Mouse (Mus musculus): Measurements from ENCODE around the gene Tmc6. TPM values are rescaled to one million over a fixed set of nuclear protein-coding genes. Genes with fewer than 3 reads are reported as not detected.
"Not testable (repeated sequence)": the region's sequence is repeated elsewhere in the genome, so short reads cannot be mapped to it uniquely, and the experiment has no call there.

Gene Tmc6
- total RNA-seq, 1 experiment from 2014 or later, result 35.7 TPM

GRCm38 (mm10) chr11:117813867-117814266 lies 31.9 kb upstream of the Tmc6 start:
- DNase-seq, result no peak

GRCm38 (mm10) chr11:117810401-117811046 lies 28.5 kb upstream of the Tmc6 start:
- peak; percentile 96 for DNase-seq

GRCm38 (mm10) chr11:117809407-117810311 lies 27.7 kb upstream of the Tmc6 start, which contains the start of the genes Gm20708 and Syngr2:
Gm20708 (plus strand) TSS chr11:117809668.
Syngr2 (plus strand) TSS chr11:117809668.
- peak; percentile 83 for DNase-seq

GRCm38 (mm10) chr11:117806781-117807180 lies 24.8 kb upstream of the Tmc6 start:
- DNase-seq, result no peak

- DNase-seq, result no peak
These were observed 21.2 kb upstream of the Tmc6 start for GRCm38 (mm10) chr11:117803166-117803688.

- DNase-seq, result no peak
These were observed 19.7 kb upstream of the Tmc6 start for GRCm38 (mm10) chr11:117801650-117802049.

- no peak for DNase-seq
These were observed 18.0 kb upstream of the Tmc6 start for GRCm38 (mm10) chr11:117800038-117800437.

- no peak for DNase-seq
These were observed 17.2 kb upstream of the Tmc6 start for GRCm38 (mm10) chr11:117799174-117799573.

- no peak for DNase-seq
These were observed 16.2 kb upstream of the Tmc6 start for GRCm38 (mm10) chr11:117798160-117798541.

GRCm38 (mm10) chr11:117797511-117798159 lies 15.6 kb upstream of the Tmc6 start, which contains the start of gene 6030468B19Rik:
6030468B19Rik (plus strand) TSS chr11:117797660.
- DNase-seq, result no peak

GRCm38 (mm10) chr11:117796954-117797353 lies 15.0 kb upstream of the Tmc6 start:
- DNase-seq, result no peak

GRCm38 (mm10) chr11:117794035-117794551 lies 12.1 kb upstream of the Tmc6 start:
- no peak for DNase-seq

- DNase-seq, result peak; percentile 68
These were observed 10.4 kb upstream of the Tmc6 start for GRCm38 (mm10) chr11:117792281-117792888.

- DNase-seq, result no peak
These were observed 9.4 kb upstream of the Tmc6 start for GRCm38 (mm10) chr11:117791441-117791761.

- no peak for DNase-seq
These were observed 8.9 kb upstream of the Tmc6 start for GRCm38 (mm10) chr11:117790703-117791440.

- peak; percentile 85 for DNase-seq
These were observed 8.3 kb upstream of the Tmc6 start for GRCm38 (mm10) chr11:117790286-117790685.

GRCm38 (mm10) chr11:117788481-117788880 lies 6.5 kb upstream of the Tmc6 start:
- not testable (repeated sequence) for DNase-seq

- DNase-seq, result peak; percentile 80
These were observed 4.3 kb upstream of the Tmc6 start for GRCm38 (mm10) chr11:117786294-117786693.

GRCm38 (mm10) chr11:117783683-117784309 lies 1.8 kb upstream of the Tmc6 start:
- DNase-seq, result peak; percentile 49

- DNase-seq, result peak; percentile 82
These were observed 1.1 kb upstream of the Tmc6 start for GRCm38 (mm10) chr11:117783089-117783488.

GRCm38 (mm10) chr11:117782705-117783034 lies 672 bp upstream of the Tmc6 start:
- no peak for DNase-seq

All from adrenal gland, postnatal 14 days (tissue).